Mouse (Mus musculus) embryonic stem cell, embryonic (primary cell): ENCODE results near the gene Eml1.

Source experiments
- CTCF ChIA-PET, 4 experiments: fragments of 300-600 bp in 2 of 4; fragments of 350-600 bp in 2 of 4; sonication (Branson Sonifier 250); formaldehyde crosslinking; loops; one replicate each; lab custom pipeline; 2022; ENCODE audit warnings: inconsistent platforms in 2 of 4; lab: Charles Lee
- POLR2A ChIA-PET, 4 experiments: fragments of 300-600 bp in 2 of 4; fragments of 350-600 bp in 2 of 4; sonication (Branson Sonifier 250); formaldehyde crosslinking; loops; one replicate each; lab custom pipeline; 2022; ENCODE audit warnings: antibody characterized with exemption in 4 of 4, inconsistent platforms in 1 of 4; lab: Charles Lee

Eml1 gene

DNA sequence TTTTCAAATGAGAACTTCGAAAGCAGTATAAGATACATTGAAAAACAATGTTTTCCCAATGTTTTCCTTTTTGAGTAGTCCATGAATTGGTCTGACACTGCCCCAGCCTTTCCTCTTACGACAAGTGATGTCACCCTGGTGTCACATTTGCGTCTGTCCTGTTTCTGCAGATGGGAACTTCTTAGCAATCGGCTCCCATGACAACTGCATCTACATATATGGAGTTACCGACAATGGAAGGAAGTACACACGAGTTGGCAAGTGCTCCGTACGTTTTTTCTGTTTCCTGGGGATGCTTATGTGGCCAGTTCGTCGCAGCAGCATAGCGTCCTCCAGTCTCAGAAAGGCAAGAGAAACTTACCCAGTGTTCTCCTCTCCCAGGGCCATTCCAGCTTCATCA is 163.7 kb downstream of the Eml1 start:
- POLR2A ChIA-PET, result no interaction called here
- CTCF ChIA-PET, result no interaction called here

DNA sequence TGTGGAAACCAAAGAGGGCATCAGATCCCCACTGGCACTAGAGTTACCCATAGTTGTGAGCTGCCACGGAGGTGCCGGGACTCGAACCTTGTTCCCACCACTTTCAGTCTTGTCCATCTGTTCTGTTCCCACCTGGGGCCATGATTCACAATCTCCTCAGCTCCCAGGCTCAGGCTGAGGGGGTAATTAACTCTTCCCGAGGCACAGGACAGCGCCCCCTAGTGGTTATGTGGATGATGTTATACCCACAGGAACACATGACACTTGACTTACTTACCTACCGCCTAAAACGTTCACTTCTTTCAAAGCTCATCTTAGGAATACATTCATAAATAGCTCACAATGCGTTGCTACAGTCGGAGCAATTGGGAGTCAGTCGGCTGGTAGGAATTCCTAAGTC is 165.7 kb downstream of the Eml1 start:
- ChIA-PET POLR2A (interaction anchor here in 3 of 4 experiments (0.5 to 2.8 kb wide), 13 partner anchors 9 to 359 kb away, joined by 3 to 19 read pairs (median 4); partner anchors contain the start of genes Evl (in 3 of the 3) and Wars (in 1 of the 3)), CTCF (interaction anchor here (0.5 to 3.3 kb wide), 76 partner anchors 7 to 495 kb away, joined by 3 to 39 read pairs (median 4); partner anchors contain the start of genes Evl (in 3 of the 4), Cyp46a1 (in 2 of the 4) and Degs2 (in 1 of the 4))

DNA sequence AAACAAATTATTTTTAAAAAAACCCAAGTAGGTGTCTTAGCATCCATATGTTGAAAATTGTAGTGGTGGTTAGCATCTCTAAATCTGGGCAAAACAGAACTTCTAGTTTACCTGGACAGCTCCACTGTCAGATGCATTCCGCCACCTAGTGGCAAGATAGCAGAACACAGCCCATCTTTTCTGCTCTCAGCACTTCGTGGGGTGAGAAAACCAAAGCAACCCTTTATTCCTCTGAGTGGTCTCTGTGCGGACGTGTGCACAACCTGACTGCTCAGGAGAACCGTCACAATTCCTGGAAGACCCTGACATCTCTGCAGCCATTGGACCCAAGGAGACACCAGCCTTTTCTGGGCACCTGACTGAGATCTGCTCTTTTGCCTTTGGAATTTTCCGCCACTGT is 170.3 kb downstream of the Eml1 start:
- ChIA-PET POLR2A (interaction anchor here in 3 of 4 experiments (1.1 to 3.6 kb wide), 3 partner anchors 9 to 14 kb away, joined by 3 to 16 read pairs (median 9); partner anchors contain the start of gene Evl (in 2 of the 3)), CTCF (interaction anchor here (0.6 to 2.5 kb wide), 27 partner anchors 11 to 823 kb away, joined by 3 to 15 read pairs (median 3); partner anchors contain the start of gene Evl (in 4 of the 4))

DNA sequence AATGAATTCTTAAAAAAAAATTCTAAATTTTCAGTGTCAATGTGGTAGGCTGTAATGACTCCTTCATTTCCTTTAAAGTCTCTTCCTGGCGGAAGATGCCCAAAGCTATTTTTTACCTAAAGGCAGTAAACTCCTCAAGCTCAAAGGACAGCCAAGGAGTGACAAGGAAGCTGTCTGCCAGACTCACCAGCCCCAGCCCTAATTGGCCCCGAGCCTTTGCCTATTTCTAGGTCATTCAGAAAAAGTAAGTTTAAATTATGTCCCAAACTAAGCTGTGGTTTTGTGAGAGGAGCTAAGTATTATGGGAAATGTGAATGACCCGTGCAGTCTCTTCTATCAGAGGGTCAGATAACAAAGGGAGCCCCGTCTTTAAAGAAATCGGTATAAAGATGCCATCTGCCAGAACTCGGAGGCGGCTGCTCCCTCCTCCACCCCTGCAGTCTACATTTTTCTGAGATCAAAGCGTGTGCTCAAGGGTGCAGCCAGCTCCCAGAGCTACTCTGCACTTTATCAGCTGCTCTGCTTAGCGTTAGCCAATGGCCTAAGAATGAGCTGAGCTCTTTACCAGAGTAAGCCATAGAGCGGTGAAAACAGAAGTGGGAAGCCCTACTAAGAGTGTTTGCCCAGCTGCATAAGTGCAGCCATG is 175.9 kb downstream of the Eml1 start:
- CTCF ChIA-PET, result interaction anchor here (0.6 to 2.4 kb wide), 21 partner anchors 8 to 328 kb away, joined by 3 to 29 read pairs (median 3); partner anchors contain the start of genes Cyp46a1 (in 1 of the 4) and Evl (in 1 of the 4)
- POLR2A ChIA-PET, result interaction anchor here (0.7 to 2.5 kb wide), 15 partner anchors 8 to 1048 kb away, joined by 3 to 22 read pairs (median 4); partner anchors contain the start of genes Evl (in 3 of the 4) and Cyp46a1 (in 1 of the 4)

DNA sequence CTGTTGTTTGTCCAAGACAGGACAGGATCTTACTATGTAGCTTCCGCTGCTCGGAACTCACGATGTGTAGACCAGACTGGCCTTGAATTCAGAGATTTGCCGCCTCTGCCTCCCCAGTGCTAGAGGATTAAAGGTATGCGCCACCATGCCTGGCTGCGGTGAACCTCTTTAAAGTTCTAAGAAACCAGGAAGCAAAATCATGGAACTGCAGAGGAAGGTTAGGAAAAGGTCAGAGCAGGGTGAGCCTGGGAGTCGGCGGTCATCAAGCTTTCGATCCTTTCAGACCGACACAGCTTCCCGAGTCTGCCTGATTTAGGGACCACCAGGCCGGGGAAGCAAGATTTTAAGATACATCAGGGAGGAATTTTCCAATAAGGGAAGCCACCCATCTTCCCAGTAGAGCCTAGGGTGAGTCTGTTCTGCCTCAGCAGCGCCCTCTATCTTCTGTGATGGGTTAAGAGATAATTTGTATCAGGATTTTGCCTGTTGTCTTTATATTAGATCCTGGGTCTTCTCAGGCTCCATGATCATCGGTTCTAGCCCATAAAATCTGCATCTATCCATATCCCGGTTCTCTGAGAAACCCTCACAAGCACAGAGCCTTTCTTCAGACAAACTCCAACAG is 176.6 kb downstream of the Eml1 start:
- CTCF ChIA-PET, result interaction anchor here (0.6 to 2.4 kb wide), 18 partner anchors 10 to 328 kb away, joined by 3 to 29 read pairs (median 4); partner anchors contain the start of gene Cyp46a1 (in 1 of the 4)
- POLR2A ChIA-PET, result interaction anchor here in 3 of 4 experiments (0.8 to 2.5 kb wide), 9 partner anchors 8 to 394 kb away, joined by 3 to 22 read pairs (median 5); partner anchors contain the start of genes Cyp46a1 (in 1 of the 3) and Evl (in 1 of the 3)

DNA sequence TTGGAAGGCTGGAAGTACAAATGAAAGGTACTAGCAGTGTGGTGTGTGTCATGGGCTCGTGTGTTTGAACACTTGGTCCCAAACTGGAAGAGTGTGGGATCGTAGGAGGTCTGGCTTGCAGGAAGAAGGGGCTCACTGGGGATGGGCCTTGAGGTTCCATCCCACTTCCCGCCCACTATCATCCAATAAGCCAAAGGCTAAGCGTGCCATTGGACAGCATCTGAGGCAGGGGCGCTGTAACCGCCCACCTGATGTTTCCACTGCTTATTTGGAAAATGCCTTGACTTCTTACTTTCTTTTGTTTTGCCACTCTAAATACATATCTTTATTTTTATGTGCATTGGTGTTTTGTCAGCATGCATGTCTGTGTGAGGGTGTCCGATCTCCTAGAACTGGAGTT is 181.0 kb downstream of the Eml1 start:
- ChIA-PET CTCF (interaction anchor here in 2 of 4 experiments (1.1 to 1.3 kb wide), 2 partner anchors 15 to 23 kb away, joined by 3 to 6 read pairs; no protein-coding TSS in a partner anchor), POLR2A (no interaction called here)

DNA sequence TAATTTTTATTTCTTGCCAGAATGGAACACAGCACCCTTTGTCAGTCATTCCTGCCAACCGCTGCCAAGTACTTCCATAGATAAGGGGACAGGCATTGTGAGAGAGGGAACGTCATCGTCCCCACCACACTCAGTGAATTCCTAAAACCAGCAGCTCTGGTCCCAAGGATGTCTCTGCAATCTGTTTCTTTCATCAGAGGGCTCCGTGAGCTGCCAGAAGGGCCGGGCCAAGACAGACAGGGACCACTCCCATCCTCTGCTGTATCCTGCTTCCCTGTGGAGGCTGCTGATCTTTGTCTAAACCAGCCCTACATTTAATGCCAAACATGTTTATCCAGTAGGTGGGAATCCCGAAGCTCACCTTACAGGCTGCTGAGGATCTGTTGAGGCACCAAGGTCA is 182.3 kb downstream of the Eml1 start:
- ChIA-PET POLR2A (interaction anchor here in 3 of 4 experiments (0.6 to 1.7 kb wide), 7 partner anchors 34 to 282 kb away, joined by 3 to 6 read pairs (median 3); partner anchors contain the start of genes Slc25a29 (in 1 of the 3) and Slc25a47 (in 1 of the 3)), CTCF (interaction anchor here in 3 of 4 experiments (0.5 to 1.5 kb wide), 6 partner anchors 10 to 225 kb away, joined by 3 to 10 read pairs (median 4); no protein-coding TSS in a partner anchor)

DNA sequence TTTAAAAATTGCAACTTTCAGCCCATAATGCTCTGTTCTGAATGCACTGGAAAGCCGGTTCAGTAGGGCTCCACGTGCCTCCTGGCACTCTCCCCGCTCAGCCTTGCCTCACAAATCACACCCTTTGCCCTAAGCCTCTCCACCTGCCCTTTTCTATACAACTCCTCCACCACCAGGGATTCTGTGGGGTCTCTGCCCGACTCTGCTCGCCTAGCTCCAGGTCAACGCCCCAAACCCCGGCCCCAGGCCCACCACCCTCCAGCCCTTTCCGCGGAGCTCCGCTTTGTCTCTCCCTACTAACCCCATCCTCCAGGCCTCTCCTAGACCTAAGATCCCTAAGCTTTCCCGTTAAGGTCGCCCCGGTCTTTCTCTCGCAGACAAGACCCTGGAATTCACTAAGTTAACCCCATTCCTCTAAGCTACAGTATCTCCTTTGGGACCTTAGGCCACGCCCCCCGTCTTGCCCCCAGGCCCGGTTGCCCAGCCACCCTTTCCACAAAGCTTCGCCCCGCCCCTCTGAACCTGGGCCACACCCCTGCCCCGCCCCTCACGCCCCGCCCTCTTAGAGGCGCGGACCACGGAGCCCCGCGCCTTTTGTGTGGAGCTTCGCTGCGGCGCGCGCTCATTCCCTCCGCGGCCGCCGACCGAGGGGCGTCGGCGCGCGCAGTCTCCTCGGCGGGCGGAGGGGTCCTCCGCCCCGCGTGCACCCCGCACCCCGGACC is 183.5 kb downstream of the Eml1 start, which contains the start of gene Evl:
Gene Evl, plus strand, starts transcription at position 601 of the 722 bp plus-strand sequence.
- ChIA-PET POLR2A (interaction anchor here (0.5 to 3.1 kb wide), 83 partner anchors 8 to 1694 kb away, joined by 3 to 32 read pairs (median 4); partner anchors contain the start of genes Yy1 (in 4 of the 4), Cyp46a1 (in 2 of the 4), Ccdc85c (in 1 of the 4) and Ccnk (in 1 of the 4)), CTCF (interaction anchor here (0.5 to 1.7 kb wide), 27 partner anchors 8 to 433 kb away, joined by 3 to 14 read pairs (median 4); partner anchors contain the start of gene Cyp46a1 (in 1 of the 4))

DNA sequence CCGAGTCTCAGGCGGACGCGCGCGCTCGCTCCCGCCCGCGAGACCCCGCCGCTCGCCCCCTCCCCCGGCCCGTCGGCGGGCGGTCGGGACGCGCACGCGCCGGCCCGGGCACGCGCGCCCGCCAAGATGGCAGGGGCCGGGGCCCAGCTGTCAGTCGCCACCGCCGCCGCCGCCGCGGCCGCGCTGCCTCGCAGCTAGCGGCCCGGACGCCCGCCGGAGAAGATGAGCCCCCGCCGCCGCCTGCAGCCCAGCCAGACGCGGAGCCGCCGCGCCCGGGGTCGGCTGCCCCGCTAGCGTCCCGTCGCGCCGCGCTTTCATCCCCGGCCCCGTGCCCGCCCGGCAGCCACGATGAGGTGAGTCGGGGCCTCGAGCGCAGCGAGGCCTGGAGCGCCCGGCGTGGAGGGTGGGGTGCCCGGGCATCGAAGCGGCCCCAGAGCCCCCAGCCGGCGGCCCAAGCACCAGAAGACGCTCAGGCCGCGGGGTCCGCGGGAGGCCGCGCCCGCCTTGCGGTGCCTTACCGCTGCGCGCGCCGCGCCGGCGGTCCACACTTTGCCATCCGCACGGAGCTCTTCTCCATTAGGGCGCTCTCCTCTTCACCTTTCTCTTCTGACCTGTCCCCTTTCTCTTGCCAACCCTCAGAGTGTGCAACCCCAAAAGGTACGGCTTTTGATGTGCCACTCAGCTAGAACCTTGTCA is 184.3 kb downstream of the Eml1 start:
- CTCF ChIA-PET, result interaction anchor here (0.5 to 1.7 kb wide), 25 partner anchors 9 to 434 kb away, joined by 3 to 14 read pairs (median 4); partner anchors contain the start of gene Cyp46a1 (in 1 of the 4)
- POLR2A ChIA-PET, result interaction anchor here (0.5 to 3.1 kb wide), 71 partner anchors 9 to 1693 kb away, joined by 3 to 32 read pairs (median 5); partner anchors contain the start of genes Yy1 (in 4 of the 4), Cyp46a1 (in 2 of the 4), Ccnk (in 1 of the 4) and Degs2 (in 1 of the 4)

DNA sequence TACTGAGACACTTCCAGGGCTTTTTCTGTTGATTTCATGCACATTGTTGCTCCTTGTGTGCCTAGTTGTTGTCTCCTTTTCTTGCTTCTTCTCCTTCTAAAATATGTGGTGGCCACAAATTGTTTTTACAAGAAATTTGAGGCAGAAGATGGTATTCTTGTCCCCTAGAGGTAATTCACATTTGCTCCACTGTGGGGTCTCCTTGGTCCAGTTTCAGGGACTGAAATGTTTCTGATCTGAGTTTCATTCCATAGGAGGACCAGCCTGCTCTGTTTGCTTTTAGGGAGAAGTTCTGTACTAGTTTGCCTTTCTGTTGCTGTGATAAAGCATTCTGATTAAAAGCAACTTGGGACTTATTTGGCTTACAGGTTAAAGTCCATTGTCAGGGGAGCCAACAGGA is 187.4 kb downstream of the Eml1 start:
- CTCF ChIA-PET, result no interaction called here
- POLR2A ChIA-PET, result interaction anchor here in 1 of 4 experiments (1.2 kb wide), 1 partner anchor 11 kb away, joined by 3 read pairs; no protein-coding TSS in a partner anchor

DNA sequence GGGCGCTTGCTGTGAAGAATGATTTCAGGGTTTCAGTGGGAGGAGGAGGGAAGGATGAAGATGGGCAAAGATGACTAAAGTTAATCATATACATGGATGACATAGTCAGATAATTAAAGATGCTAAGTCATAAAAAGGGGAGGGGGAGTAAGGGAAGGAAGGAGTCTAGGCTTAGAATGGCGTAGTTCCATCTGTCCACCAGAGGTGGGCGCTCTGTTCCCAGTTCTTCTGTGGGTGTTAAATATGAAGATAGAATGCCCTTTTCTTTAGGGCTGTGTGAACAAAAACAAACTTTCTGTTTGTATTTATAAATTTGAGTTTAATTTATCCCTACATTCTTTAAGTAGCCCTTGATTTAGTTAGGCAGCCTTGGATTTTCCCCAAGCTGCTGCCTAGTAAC is 192.5 kb downstream of the Eml1 start:
- POLR2A ChIA-PET, result interaction anchor here in 1 of 4 experiments (1.1 to 4.5 kb wide), 2 partner anchors 8 to 19 kb away, joined by 3 to 32 read pairs; partner anchors contain the start of gene Evl

DNA sequence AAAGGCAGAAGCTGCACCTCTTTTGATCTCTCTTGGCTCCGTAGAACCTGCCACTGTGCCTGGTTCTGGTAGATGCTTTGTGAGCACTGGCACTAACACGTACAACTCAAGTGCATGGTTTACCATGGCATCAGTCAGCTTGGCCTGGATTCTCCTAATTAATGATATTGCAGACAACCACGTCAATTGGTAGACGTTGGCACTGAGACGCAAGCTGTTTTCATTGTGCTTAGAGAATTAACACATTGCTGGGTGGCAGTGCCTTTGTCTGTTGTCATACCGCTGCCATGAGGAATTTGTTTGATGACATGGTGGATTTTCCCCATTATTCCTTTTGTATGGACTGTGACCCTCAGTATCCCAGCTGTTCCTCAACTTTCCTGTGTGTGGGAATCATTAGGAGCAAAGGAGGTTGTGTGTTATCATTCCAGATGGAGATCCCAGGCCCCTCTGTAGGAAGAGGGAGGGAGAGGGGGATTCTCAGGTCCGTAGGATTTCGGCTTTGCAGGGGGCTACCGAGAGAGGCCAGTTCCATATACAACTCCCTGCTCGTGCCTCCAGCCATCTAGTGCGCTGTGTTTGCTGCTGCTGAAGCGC is 194.3 kb downstream of the Eml1 start:
- POLR2A ChIA-PET, result interaction anchor here in 3 of 4 experiments (0.7 to 4.5 kb wide), 8 partner anchors 10 to 201 kb away, joined by 3 to 32 read pairs (median 4); partner anchors contain the start of gene Evl (in 3 of the 3)
- CTCF ChIA-PET, result interaction anchor here in 3 of 4 experiments (0.6 to 2.5 kb wide), 10 partner anchors 10 to 194 kb away, joined by 3 to 7 read pairs (median 5); partner anchors contain the start of gene Evl (in 1 of the 3)

More for the DNA sequence above, 192.5 kb downstream of the Eml1 start:
- CTCF ChIA-PET, result interaction anchor here in 2 of 4 experiments (1.8 to 2.5 kb wide), 3 partner anchors 9 to 196 kb away, joined by 5 to 7 read pairs (median 6); partner anchors contain the start of gene Evl (in 1 of the 2)

DNA sequence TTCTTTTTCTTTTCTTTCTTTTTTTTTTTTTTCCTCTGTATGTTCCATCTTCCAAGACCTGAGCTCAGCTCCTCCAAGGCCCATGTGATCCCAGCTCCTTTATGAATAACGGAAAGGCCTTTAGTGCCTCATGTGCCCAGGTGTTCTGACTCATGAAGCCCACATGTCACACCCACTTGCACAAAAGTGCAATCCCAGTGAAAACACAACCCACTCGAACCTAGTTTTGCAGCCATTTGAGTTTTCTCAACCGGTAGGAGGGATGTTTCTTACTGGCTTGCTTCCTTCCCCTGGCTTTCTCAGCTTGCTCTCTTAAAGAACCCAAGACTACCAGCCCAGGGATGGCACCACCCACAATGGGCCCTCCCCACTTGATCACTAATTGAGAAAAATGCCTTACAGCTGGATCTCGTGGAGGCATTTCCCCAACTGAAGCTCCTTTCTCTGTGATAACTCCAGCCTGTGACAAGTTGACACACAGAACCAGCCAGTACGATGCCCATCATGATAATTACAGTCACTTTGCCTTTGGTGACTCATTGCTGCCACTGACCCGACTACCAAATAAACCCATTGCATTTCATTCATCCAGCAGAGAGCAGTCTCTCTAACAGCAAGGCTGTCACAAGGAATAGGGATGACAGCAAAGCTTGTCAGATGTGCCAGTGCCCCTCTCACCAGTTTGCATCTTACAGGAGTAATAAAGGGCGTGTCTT is 208.6 kb downstream of the Eml1 start:
- CTCF ChIA-PET, result interaction anchor here in 1 of 4 experiments (0.6 kb wide), 1 partner anchor 302 kb away, joined by 3 read pairs; no protein-coding TSS in a partner anchor
- POLR2A ChIA-PET, result interaction anchor here in 2 of 4 experiments (1.1 to 1.4 kb wide), 3 partner anchors 13 to 216 kb away, joined by 3 to 5 read pairs (median 4); no protein-coding TSS in a partner anchor

DNA sequence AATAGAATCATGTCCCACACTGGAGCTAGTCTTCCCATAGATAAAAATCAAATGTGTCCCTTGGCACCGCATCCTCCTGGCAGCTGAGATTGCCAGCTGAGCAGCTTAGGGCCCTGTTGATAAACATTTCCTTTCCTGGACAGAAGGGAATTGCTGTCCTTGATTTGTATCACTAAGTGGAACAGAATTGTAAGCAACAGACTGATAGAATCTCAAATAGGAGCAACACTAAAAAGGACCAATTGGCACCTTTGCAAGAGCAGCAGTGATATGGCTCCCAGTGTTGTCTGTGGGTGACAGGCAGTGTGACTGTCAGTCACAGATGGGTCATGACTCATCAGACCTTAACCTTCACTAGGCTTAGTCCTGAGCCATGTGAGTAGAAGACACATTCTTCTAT is 213.0 kb downstream of the Eml1 start:
- ChIA-PET CTCF (no interaction called here), POLR2A (interaction anchor here in 1 of 4 experiments (0.6 kb wide), 1 partner anchor 16 kb away, joined by 4 read pairs; no protein-coding TSS in a partner anchor)
